Mouse (Mus musculus) heart, postnatal 4 days (tissue): ENCODE results near the gene Dohh. TPM values are rescaled to one million over a fixed set of nuclear protein-coding genes. Genes with fewer than 3 reads are reported as not detected.
A peak's percentile ranks its signal among the peaks of the same experiment; 100 is the strongest.

Source experiments
- DNase-seq: peaks from one replicate; pipeline ENCODE4 v3.0.0; 2021
- total RNA-seq, 2 experiments: library from RNA; stranded (reverse); gene quantifications; 2 replicates each; pipeline ENCODE4 v1.2.3; 2021

Dohh gene
- total RNA-seq, 2 experiments from 2014 or later: 52.9 to 55.9 TPM

DNA sequence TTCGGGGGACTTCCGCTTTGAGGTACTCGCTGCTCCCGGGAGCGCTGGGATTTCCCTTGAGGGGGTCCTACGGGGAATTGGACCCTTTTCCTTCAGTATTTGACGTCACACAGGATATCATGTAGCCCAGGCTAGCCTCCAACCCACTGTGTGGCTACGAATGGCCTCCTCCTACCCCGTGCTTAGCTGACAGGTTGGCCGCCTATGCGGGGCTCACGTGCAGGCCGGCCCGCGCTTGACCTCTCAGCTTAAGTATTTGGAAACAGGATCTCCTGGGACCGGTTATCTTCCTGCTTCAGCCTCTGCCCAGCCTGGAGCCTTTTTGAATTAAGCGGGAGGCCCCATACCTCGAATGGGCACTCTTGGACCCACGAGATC is 366 bp downstream of the Dohh start:
- DNase-seq: no peak

DNA sequence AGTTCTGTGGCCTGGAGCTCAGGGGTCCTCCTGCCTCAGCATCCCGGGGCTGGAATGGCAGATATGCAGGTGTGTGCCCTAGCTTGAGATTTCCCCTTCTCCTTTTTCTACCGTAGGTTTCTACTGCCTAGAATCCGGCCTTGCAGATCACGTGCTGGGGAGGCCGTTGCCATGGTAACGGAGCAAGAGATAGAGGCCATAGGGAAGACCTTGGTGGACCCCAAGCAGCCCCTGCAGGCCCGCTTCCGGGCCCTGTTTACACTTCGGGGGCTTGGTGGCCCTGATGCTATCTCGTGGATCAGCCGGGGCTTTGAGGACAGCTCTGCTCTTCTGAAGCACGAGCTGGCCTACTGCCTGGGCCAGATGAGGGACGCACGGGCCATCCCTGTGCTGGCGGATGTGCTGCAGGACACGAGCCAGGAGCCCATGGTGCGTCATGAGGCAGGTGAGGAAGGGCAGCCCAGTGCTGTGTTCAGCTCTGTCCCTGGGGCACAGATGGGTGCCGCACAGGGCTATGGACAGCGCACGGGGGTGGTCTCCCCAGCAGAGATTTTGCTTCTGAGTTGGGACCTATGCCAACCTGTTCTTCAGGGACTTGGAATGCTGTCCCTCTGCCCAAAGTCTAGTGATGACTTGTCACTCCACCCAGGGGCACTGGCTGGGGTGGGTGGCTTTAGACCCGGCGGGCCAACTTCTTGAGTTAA is 1.5 kb downstream of the Dohh start:
- no peak for DNase-seq

DNA sequence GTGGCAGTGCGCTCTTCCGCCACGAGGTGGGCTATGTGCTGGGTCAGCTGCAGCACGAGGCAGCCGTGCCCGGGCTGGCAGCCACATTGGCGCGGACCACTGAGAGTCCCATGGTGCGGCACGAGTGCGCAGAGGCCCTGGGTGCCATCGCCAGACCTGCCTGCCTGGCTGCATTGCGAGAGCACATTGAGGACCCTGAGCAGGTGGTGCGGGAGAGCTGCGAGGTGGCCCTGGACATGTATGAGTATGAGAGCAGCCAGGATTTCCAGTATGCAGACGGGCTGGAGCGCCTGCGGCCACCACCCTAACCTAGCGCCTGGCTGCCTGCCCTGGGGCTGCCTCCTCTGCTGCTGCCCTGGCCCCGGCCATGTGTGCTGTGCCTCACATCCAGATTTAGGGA is 3.5 kb downstream of the Dohh start:
- no peak for DNase-seq

DNA sequence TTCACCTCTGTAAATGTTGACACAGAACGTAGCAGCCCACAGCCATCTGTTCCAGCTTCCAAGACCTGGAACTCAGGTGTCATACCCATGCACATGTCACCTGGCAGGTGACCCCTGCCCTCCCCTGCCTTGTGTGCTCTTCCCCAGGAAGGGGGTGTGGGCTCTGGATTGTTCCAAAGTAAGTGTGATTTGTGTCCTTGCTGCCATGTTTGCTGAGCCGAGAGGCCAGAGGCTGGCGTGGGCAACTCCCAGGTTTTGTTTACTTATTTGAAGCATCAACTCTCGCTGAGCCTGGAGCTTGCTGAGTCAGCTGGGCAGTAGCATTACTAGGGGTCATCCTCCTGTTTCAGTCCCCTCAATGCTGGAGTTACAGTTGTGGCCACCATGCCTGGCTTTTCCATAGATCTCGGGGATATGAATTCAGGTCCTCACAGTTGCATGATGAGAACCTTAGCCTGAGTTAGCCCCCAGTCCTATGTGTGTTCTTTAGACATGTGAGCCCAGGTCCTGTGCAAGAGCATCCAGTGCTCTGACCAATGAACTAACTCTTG is 4.4 kb downstream of the Dohh start, which contains the start of gene Gm48552:
Gm48552 (plus strand) TSS at position 501 of the 551 bp plus-strand sequence.
- DNase-seq: no peak

DNA sequence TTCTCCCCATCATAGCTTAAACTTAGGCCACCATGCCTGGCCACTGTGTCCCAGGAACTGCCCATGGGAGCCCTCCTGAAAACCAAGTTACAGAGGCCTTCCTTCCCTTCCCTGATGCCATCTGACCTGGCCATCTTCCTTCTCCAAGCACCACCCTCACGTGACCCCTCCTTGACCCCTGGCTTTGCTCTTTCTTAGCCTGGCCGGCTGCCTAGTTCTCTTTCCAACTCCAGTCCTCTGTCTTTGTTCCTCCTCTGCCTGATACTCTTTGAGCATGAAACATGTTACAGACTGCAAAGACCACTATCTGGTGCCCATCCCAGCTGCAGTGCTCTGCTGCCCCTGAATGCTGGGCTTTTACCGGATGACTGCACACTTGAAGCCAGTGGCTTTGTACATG is 5.1 kb downstream of the Dohh start:
- DNase-seq: no peak

DNA sequence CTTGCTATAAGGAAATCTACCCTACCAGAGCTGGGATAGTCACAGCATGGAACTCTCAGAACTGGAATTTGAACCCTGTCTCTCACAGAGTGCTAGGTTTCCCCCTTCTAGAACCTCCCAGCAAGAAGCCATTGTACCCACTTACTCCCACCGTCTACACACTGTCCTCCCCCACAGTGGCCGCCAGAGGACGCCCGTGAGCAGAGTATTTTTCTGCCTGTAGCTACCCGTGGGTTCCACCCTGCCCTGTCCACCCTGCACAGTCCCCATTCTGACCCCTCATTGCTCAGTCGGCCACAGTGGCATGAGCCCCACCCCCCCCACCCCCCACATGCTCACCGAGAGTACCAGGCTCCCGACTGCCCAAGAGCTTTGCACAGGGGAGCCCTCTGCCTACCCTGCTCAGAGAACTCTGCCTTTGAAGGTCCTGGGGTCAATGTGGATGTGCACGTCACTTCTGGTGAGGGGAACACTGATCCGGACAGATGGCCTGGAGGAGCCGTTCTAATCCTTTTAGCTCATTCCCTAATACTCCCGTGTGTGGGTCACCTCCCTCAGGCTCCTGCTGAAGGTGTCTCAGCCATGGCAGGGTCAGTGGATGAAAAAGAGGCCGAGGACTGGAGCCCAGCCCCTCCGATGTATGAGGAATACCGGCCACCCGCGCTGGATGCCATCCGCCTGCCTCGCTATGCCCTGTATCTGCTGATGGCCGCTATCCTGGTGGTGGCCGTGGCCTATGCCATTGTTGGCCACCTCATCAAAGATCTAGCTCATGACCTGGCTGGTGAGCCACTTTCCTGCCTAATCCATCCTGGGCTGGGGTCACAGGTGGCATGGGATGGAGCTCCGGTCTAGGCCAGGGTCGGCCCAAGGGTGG is 5.8 kb downstream of the Dohh start:
- DNase-seq: peak; percentile 87

DNA sequence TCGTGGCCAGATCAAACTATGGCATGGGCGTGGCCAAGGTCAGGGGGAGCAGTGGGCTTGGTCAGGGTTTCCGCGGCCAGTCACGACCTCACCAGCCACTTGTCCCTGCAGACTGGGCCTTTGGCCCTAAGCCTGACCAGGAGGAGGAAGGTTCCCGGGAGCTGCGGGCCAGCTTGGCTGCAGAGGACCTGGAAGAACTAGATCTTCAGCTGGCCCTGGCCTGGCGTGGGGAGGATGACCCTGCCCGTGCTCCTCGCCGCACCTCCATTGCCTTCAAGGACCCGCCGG is 6.4 kb downstream of the Dohh start:
- no peak for DNase-seq

DNA sequence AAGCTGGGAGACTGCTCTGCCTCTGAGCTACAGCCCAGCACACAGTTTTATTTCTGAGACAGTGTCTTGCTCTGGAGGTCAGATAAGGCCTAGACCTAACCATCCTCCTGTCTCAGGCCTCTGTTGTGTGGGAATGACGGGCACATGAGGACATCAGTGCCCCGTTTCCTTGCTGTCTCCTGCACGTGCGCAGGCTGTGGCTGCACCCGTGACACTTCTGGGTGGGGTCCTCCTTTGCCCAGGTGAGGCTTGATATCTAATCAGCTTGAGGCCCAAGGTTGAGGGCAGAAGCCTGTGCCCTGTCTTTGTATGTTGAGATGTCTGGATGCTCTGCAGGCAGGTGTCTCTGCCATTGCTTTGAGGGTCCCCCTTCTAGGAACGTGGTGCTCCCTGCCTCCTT is 8.0 kb downstream of the Dohh start:
- DNase-seq: no peak

DNA sequence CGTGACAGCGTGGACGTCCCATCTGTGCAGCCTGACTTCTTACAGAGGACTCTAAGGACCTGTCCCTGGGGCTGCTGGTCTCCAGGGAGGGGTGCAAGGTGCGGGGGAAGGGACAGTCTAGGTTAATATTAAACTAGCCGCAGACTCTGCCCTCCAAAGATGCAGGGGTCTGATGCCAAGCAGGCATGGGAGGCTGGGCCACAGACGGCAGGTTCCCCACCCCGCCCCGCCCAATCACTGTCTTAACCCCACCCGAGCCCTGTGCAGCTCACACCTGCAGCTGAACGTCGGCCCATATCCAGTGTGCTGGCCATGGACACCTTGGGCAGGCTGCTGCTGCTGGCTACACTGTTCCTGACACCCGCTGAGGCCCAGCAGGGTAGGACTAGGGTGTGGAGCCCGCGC is 8.6 kb downstream of the Dohh start, which contains the start of gene Smim24:
Smim24 (plus strand) TSS at position 271 of the 405 bp plus-strand sequence.
- no peak for DNase-seq

DNA sequence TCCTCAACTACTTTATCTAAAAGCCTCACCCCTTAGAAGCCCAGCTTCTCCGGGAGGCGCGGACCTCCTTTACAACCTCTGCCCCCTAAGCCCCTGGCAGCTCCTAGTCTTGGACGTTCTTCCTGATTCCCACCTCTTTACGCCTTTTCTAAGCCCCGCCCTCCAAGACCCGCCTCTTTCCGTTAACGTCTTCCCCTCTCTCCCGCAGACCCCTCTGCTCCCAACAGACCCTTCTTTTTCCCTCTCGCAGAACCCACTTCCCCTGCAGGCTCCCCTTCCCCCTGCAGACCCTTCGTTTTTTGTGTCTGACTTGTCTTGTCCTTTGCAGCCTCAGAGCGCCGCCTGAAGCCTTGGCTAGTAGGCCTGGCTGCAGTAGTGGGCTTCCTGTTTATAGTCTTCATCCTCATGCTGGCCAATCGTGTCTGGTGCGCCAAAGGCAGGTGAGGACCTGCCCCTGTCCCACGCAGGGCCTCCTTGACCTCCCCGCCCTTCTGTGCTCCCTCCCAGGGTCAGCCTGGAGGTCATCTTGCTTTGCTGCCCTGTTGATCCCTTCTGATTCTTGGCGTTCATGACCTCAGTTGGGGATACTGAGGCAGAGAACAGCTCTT is 9.3 kb downstream of the Dohh start:
- no peak for DNase-seq

DNA sequence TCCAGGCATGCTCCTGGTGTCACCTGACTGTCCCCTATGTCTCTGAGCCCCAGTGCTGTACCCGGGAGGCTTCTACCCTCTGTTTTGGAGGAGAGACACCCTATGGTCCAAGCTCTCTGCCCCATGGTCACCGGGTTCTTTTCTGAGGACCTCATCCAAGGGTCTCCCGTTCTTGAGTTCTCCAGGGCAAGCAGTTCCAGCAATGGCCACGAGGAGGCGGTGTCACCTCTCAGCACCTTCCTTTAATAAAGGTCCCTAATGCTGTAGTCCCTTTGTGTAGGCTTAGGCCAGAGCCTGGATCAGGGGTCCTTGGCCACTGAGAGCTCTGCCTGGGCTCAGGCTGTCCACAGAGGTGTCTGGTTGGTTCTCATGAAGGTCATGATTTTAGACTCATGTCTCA is 10.9 kb downstream of the Dohh start:
- DNase-seq: peak; percentile 88

DNA sequence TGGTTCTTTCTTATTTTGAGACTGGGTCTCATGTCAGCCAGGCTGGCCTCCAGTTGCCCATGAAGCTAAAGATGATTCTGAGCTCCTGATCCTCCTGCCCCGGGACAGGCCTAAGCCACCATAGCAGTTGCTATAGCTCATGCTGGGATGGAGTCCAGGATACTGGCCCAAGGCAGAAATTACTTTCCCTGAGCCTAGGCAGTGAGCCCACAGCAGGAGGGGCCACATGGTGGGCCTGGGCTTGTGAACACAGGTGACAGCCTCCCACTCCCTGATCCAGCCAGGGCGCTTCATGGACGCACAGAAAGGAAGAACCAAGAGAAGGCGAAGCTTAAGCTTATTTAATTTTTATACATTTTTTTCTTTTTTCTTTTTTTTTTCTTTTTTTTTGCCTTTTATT is 11.6 kb downstream of the Dohh start:
- no peak for DNase-seq

DNA sequence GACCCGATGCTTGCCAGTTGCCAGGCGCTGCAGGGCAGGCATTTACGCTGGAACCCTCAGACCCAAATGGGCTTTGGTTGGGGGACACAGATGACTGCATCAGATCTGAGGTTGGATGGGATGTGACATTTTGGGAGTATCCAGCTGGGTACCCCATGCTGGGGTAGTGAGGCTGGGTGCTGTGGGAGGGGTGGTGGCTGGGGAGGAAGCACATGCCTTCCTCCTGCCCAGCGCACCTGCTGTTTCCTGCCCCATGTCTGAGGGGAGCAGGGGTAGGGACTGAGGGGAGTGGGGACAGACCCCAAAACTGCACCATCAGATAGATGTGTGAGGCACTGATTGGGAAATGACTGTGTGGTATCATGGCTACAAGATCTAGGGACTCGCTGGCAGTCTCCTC is 12.5 kb downstream of the Dohh start:
- DNase-seq: no peak

DNA sequence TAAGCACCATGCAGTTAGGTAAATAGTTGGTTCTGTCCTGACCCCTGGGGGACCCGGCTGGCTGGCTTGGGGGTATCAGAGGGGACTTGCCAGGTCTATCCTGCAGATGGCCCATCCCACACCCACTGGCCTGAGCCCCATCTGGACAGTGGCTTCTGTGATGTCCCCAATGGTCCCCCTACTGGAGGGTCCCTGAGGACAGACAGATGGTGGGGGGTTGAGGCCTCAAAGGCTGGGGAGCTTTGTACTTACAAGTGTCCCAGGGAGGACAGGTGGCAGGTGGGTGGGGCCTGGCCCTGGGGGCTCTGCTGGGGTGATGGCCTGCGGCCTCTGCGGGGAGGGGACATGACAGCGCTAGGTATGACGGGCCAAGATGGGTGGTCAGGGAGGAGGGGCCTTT is 15.1 kb downstream of the Dohh start:
- DNase-seq: no peak

DNA sequence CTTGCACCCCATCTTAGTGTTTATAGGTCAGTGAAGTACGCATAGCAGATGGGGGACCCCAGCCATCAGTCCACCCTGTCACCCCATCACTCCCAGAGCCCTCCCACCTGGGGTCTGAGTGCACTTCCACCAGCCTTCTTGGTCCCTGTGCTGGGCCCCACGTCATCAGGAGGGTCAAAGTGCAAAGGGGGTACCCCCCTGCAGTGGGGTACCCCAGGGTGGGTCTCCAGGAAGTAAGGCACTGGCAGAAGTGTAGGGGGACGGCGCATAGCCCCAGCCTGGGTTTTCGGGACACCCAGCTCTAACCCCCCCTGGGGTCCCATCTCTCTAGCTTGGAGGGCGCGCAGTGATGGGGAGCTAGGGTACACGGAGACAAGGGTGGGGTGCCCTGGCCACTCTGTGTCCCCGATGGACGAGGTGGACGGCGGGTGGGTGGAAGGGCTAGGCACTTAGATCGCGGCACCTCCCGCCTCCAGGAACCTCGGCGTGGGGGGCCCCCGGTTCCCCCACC is 15.6 kb downstream of the Dohh start:
- DNase-seq: no peak

DNA sequence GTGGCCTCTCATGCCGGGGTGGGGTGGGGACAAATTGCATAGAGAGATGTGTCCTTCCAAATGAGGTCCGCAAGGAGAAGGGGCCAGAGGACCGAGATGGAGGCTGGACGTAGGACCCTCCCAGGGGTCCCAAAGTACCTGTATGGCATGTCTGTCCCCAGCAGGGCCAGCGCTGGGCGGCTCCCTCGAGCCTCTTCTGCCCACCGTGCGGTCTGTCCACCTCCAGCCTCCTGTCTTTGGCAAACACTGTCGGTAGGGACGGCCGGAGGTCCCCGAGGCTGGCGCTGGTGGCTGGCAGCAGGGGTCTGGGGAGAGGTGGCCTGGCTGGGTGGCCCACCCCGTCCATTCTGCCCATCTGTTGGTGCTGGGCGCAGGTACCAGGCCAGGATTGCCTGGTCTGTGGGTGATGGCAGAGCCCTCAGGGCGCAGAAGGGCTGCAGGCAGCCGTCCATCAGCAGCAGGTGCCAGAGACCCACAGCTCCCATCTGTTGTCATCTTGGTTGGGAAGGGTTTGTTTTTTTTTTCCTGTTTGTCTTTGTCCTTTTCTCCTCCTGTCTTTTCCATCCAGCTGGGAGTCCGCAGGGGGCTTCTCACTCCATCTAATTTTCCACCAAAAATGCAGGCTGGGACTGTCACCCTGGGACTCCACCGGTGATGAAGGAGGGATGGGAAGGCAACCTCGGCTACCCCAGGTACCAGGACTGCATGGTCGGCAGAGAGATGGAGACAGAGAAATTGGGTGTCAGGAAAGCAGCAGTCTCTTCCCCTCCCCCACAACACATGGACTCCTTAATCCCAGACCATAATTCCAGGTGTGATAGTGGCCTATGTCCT is 16.4 kb downstream of the Dohh start:
- DNase-seq: no peak

DNA sequence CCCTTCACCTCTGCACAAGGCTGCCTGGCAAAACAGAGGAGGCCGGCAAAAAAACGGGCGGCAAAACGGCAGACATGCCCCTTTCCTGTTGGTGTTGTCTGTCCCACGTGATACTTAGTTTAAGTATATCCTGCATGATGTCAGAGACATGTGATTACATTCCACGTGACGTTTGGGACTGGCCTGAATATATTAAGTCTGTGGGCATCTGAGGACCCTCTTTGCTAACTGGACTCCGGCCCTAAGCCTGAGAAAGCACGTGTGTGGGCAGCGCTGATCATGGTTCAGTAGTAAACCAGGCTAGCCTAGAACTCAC is 16.9 kb downstream of the Dohh start:
- DNase-seq: no peak

DNA sequence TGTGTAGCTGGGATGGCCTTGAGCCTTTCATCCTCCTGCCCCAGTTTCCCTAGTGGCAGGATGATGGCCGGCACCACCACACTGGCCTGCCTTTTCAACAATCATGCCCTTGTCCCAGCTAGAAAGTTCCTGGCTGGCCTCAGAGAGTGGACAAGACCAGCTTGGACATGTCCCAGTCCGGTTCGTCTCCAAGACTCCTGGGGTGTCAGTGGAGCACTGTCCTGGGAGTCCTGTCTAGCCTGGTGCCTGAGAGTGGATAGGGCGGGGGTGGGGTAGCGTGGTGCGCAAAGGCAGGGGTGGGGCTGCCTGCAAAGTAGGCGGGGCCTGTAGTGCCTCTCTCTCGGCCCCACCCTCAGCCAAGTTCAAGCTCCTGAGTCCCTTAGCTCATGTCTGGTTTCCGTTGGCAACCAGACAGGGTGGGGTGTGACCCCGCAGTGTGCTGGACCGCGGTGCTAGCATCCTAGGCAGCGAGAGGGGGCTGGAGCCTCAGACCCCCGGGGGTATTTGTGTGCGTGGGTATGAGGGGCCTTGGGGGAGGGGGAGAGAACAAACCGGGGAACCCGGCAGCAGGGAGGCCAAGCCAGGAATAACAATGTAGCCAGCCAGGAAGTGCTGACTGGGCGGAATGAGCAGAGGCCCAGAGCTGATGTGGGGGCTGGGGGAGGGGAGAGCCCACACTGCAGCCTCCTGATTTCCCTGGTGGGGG is 17.4 kb downstream of the Dohh start:
- peak; percentile 83 for DNase-seq

DNA sequence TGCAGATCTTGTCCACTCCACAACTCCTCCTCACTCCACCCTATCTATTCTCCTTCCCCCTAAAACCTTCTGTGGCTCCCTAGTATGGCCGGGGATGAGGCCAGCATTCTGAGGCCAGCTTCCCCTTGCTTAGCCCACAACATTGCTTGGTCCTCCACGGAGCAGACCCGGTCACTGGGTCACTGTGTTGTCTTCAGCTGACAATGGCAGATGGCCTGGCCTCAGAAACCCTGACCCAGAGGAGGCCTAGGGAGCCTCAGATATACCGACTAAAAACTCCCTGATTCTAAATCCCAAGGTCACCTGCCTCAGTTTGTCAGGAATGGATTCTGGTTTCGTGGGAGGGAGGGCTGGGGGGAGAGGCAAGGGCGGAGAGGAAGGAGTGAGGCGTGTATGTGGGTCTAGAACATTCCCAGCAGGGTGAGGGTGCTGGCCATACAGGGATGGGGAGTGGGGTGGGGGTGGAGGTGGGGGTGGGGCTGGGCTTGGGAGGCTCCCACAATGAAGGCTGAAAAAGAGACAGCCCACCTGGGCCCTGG is 18.1 kb downstream of the Dohh start:
- no peak for DNase-seq

DNA sequence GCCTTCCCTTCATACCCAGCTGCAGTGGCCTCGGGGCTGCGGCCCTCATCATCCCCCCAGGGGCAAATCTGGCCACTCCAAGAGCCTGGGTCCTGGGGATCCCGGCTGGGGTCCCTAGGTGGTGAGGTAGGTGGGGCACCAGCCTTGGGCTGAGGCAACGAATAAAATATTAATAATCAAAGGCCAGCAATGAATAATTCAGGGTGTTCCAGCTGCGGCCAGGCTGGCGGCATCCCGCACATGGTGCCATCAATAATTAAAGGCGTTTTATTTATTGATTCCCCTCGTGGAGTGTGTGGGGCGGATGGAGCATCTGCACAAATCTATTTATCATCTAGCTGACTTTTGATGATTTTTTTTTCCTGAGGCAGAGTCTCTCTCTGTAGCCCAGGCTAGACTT is 19.3 kb downstream of the Dohh start:
- DNase-seq: no peak

DNA sequence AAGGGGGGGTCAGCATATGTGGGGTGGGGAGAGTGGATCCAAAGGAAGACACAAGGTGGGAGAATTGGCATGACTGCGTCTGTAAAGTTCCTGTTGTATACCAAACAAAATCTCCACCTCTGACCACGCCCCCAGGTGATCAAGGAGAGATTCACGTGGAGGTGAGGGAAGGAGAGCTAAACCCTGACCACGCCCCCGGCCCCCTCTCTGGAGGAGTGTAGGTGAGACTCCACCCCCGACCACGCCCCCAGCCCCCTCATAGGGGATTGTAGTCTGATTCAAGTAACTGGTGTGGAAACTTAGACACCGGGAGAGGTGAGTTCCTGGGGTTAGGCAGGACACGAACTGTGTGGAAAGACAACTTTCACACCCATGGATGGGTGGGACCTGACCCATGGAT is 19.9 kb downstream of the Dohh start:
- no peak for DNase-seq

DNA sequence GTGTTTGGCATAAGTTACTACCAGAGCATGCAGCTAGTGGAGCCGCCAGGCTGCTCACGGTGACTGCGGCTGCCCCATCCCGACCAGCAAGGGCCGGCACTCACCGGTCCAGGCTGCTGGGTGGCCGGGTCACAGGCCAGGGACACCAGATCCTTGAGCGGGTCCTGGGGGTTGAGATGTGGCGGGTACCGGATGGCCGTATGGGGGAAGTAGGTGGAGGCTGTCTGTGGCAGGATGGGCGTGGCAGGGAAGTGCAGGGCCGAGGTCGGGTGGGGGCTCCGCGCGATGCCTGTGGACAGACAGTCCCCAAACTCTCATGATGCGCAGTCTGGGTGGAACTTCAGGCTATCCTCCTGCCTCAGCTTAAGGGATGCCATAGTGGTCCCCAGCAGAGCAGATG is 20.5 kb downstream of the Dohh start:
- DNase-seq: no peak
